Mouse (Mus musculus) heart, embryonic 14.5 days (tissue): Measurements from ENCODE around the gene Ece2. TPM values are rescaled to one million over a fixed set of nuclear protein-coding genes. Genes with fewer than 3 reads are reported as not detected.
A peak's percentile ranks its signal among the peaks of the same experiment; 100 is the strongest.

Experiments
- ATAC-seq: fragments of 200-750 bp; cut with Nextera tagmentation; 2 replicates; pipeline ENCODE4 v1.8.0; 2017; ENCODE audit warnings: low read depth, moderate TSS enrichment; ENCODE audit not compliant: insufficient number of reproducible peaks, insufficient read depth, low FRiP score
- H3K27ac ChIP-seq, 2 experiments: fragments of 200-500 bp in 1 of 2; fragments of 300-500 bp in 1 of 2; sonication (generic) in 1 of 2; replicated peaks in 1 of 2; 2 replicates each; pipeline ENCODE4 v1.5.1; 2012 to 2014; ENCODE audit warnings: low read depth in 2 of 2, low read length in 2 of 2, control low read depth in 1 of 2, mild to moderate bottlenecking in 1 of 2, mixed read lengths in 1 of 2; ENCODE audit not compliant: control insufficient read depth in 1 of 2, insufficient read depth in 1 of 2
- H3K27me3 ChIP-seq: fragments of 300-500 bp; sonication (generic); 2 replicates; pipeline ENCODE4 v1.6.1; 2014; ENCODE audit warnings: mild to moderate bottlenecking, low read length, control low read depth; ENCODE audit not compliant: control insufficient read depth, insufficient read depth
- H3K36me3 ChIP-seq: fragments of 300-500 bp; sonication (generic); 2 replicates; pipeline ENCODE4 v1.6.1; 2014; ENCODE audit warnings: mild to moderate bottlenecking, control low read depth, low read length, mixed read lengths; ENCODE audit not compliant: control insufficient read depth, insufficient read depth
- H3K4me1 ChIP-seq, 2 experiments: fragments of 200-500 bp in 1 of 2; fragments of 300-500 bp in 1 of 2; sonication (generic) in 1 of 2; 2 replicates each; pipeline ENCODE4 v1.6.1; 2012 to 2014; ENCODE audit warnings: low read length in 2 of 2, control low read depth in 1 of 2, mixed read lengths in 1 of 2; ENCODE audit not compliant: control insufficient read depth in 2 of 2, insufficient read depth in 2 of 2
- H3K4me2 ChIP-seq: fragments of 300-500 bp; sonication (generic); 2 replicates; pipeline ENCODE4 v1.6.1; 2014; ENCODE audit warnings: mild to moderate bottlenecking, low read length
- H3K4me3 ChIP-seq, 2 experiments: fragments of 200-500 bp in 1 of 2; fragments of 300-500 bp in 1 of 2; sonication (generic) in 1 of 2; 2 replicates each; pipeline ENCODE4 v1.5.1; 2012 to 2014; ENCODE audit warnings: low read length in 2 of 2, mild to moderate bottlenecking in 2 of 2, control low read depth in 1 of 2, low read depth in 1 of 2, moderate library complexity in 1 of 2; ENCODE audit not compliant: control insufficient read depth in 1 of 2, insufficient read depth in 1 of 2
- H3K9ac ChIP-seq: fragments of 300-500 bp; sonication (generic); 2 replicates; pipeline ENCODE4 v1.6.1; 2014; ENCODE audit warnings: mild to moderate bottlenecking, low read length
- H3K9me3 ChIP-seq: fragments of 300-500 bp; sonication (generic); 2 replicates; pipeline ENCODE4 v1.6.1; 2016; ENCODE audit warnings: low read length, control low read depth; ENCODE audit not compliant: control insufficient read depth
- WGBS: fragments of 180-500 bp; shearing (Covaris S2); extraction: QIAGEN DNeasy Blood & Tissue Kit; methylation state at CpG from one replicate; pipeline ENCODE4 v1.1.7; 2014; 5-methylcytosine and 5-hydroxymethylcytosine counted together
- polyA plus RNA-seq: library from polyadenylated mRNA; unstranded; fragments of >200 nt; fragmentation: Nextera tagmentation; extraction: Ambion mirVana; gene quantifications from 2 replicates; pipeline ENCODE4 v1.2.1, GENCODE M21; 2014

Ece2 gene
- polyA plus RNA-seq, 1 experiment from 2014 or later = 0.53 TPM

GRCm38 (mm10) chr16:20673706-20674303 lies 44.2 kb downstream of the Ece2 start:
- ATAC-seq = no peak
- Histone ChIP-seq H3K27me3 (no peaks in the 10 kb centered on the region), H3K4me2 (peak overlapping the region; percentile 98), H3K9ac (peak overlapping the region; percentile 96), H3K4me3 (peak overlapping the region; percentile 95 to 97), H3K36me3 (peaks cover 45% of the 10 kb centered on the region), H3K27ac (peak overlapping the region; percentile 42 to 96), H3K4me1 (peaks cover 8 to 37% of the 10 kb centered on the region in 2 experiments), H3K9me3 (no peaks in the 10 kb centered on the region)
- WGBS = 3% methylated on average over 14 of the region's 14 CpGs

- peaks cover 8 to 37% of the 10 kb centered on the region in 2 experiments for H3K4me1 ChIP-seq
- 82% methylated on average over 6 of the region's 6 CpGs for WGBS
- ATAC-seq = no peak
- no peak overlapping the region for H3K27ac ChIP-seq
- H3K4me3 ChIP-seq = no peak overlapping the region
- H3K27me3 ChIP-seq = no peaks in the 10 kb centered on the region
- H3K36me3 ChIP-seq = peaks cover 59% of the 10 kb centered on the region
- no peaks in the 10 kb centered on the region for H3K9me3 ChIP-seq
- H3K4me2 ChIP-seq = no peak overlapping the region
- H3K9ac ChIP-seq = peak overlapping the region; percentile 96; the same call in 1 of the 2 replicates
These were observed 45.6 kb downstream of the Ece2 start for GRCm38 (mm10) chr16:20675213-20675612.

- Histone ChIP-seq H3K27me3 (no peaks in the 10 kb centered on the region), H3K4me1 (peaks cover 8 to 37% of the 10 kb centered on the region in 2 experiments), H3K36me3 (peaks cover 74% of the 10 kb centered on the region), H3K27ac (no peak overlapping the region), H3K9me3 (no peaks in the 10 kb centered on the region), H3K9ac (no peak overlapping the region), H3K4me3 (no peak overlapping the region), H3K4me2 (no peak overlapping the region)
- 85% methylated on average over 4 of the region's 4 CpGs for WGBS
- no peak for ATAC-seq
These were observed 47.1 kb downstream of the Ece2 start for GRCm38 (mm10) chr16:20676702-20677101.

GRCm38 (mm10) chr16:20677380-20677779 lies 47.8 kb downstream of the Ece2 start:
- Histone ChIP-seq H3K9me3 (no peaks in the 10 kb centered on the region), H3K9ac (no peak overlapping the region), H3K4me1 (peaks cover 7 to 32% of the 10 kb centered on the region in 2 experiments), H3K27ac (no peak overlapping the region), H3K4me3 (no peak overlapping the region), H3K27me3 (no peaks in the 10 kb centered on the region), H3K4me2 (no peak overlapping the region), H3K36me3 (peaks cover 81% of the 10 kb centered on the region)
- WGBS = 92% methylated on average over 5 of the region's 5 CpGs
- ATAC-seq = no peak

DNA sequence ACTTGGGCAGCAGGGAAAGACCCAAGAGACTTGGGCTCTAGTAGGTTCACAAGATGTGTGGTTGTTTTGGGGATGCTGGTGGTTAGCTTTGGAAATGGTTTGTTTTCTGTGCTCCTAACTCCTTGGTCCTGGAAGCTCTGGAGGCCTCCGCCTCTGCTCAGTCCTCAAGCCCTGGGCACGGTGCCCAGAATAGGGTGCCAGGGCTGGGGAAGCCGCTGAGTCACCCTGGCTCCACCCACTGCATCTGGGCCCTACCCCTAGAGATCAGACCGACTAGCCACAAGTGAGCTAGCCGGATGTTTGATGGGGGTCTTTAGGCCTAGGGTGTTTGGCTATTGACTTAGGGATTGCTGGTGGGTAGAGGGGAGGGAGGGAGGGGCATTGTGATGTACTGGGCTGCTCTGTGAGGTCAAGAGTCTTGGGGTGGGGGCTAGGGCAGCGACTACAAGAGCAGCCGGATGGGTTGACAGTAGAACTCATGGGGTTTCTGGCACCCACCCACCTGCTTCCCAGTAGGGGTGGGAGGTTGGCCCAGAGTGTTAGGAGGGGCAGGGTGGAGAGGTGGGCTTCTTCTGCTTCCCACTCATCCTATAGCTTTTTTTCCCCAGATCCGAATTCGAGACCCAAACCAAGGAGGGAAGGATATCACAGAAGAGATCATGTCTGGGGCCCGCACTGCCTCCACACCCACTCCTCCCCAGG lies 48.5 kb downstream of the Ece2 start:
- peaks cover 7 to 32% of the 10 kb centered on the region in 2 experiments for H3K4me1 ChIP-seq
- no peaks in the 10 kb centered on the region for H3K9me3 ChIP-seq
- no peak overlapping the region for H3K4me3 ChIP-seq
- WGBS = 59% methylated on average over 10 of the region's 10 CpGs
- no peak for ATAC-seq
- H3K4me2 ChIP-seq = no peak overlapping the region
- H3K9ac ChIP-seq = peak overlapping the region; percentile 10; the same call in 1 of the 2 replicates
- no peaks in the 10 kb centered on the region for H3K27me3 ChIP-seq
- no peak overlapping the region; a peak in 1 of 4 replicates for H3K27ac ChIP-seq
- peaks cover 88% of the 10 kb centered on the region for H3K36me3 ChIP-seq

- H3K4me1 ChIP-seq = peaks cover 15 to 16% of the 10 kb centered on the region in 2 experiments
- no peaks in the 10 kb centered on the region for H3K27me3 ChIP-seq
- ATAC-seq = no peak
- H3K9me3 ChIP-seq = no peaks in the 10 kb centered on the region
- H3K4me2 ChIP-seq = no peak overlapping the region
- H3K4me3 ChIP-seq = no peak overlapping the region
- H3K27ac ChIP-seq = no peak overlapping the region
- peaks cover 69% of the 10 kb centered on the region for H3K36me3 ChIP-seq
- 76% methylated on average over 3 of the region's 3 CpGs for WGBS
- H3K9ac ChIP-seq = no peak overlapping the region
These were observed 61.1 kb downstream of the Ece2 start for GRCm38 (mm10) chr16:20690774-20691173.

- H3K9ac ChIP-seq = no peak overlapping the region
- H3K27ac ChIP-seq = no peak overlapping the region
- no peak overlapping the region for H3K4me2 ChIP-seq
- ATAC-seq = no peak
- peaks cover 61% of the 10 kb centered on the region for H3K36me3 ChIP-seq
- no peaks in the 10 kb centered on the region for H3K9me3 ChIP-seq
- H3K4me3 ChIP-seq = no peak overlapping the region
- H3K4me1 ChIP-seq = peaks cover 18 to 19% of the 10 kb centered on the region in 2 experiments
- no peaks in the 10 kb centered on the region for H3K27me3 ChIP-seq
- 81% methylated on average over 1 of the region's 1 CpGs for WGBS
These were observed 62.0 kb downstream of the Ece2 start for GRCm38 (mm10) chr16:20691617-20692016.
